Mouse (Mus musculus) spleen, postnatal 10 days (tissue): Measurements from ENCODE around the gene Phlpp1.

Experiments used
- DNase-seq, 2 experiments: peaks; one replicate each; pipeline ENCODE4 v3.0.0; 2021 to 2022; ENCODE audit warnings: low spot score in 2 of 2

The Phlpp1 gene

GRCm38 (mm10) chr1:106171241-106172220 is at the start of gene Phlpp1:
Gene Phlpp1 (plus strand): TSS chr1:106171752.
- DNase-seq, result peak; percentile 97 to 100

- DNase-seq, result no peak
Measured at GRCm38 (mm10) chr1:106126601-106127000, 45.0 kb upstream of the Phlpp1 start.

GRCm38 (mm10) chr1:106131697-106132349 is 39.7 kb upstream of the Phlpp1 start:
- DNase-seq, result no peak

GRCm38 (mm10) chr1:106132350-106132700 is 39.2 kb upstream of the Phlpp1 start:
- DNase-seq, result no peak

GRCm38 (mm10) chr1:106138691-106139090 is 32.9 kb upstream of the Phlpp1 start:
- DNase-seq, result no peak

GRCm38 (mm10) chr1:106139137-106139536 is 32.4 kb upstream of the Phlpp1 start:
- no peak for DNase-seq

- DNase-seq, result no peak
Measured at GRCm38 (mm10) chr1:106142010-106142409, 29.5 kb upstream of the Phlpp1 start.

- DNase-seq, result no peak
Measured at GRCm38 (mm10) chr1:106144534-106144933, 27.0 kb upstream of the Phlpp1 start.

- no peak for DNase-seq
Measured at GRCm38 (mm10) chr1:106145055-106145454, 26.5 kb upstream of the Phlpp1 start.

- DNase-seq, result no peak
Measured at GRCm38 (mm10) chr1:106145565-106146190, 25.9 kb upstream of the Phlpp1 start.

GRCm38 (mm10) chr1:106148386-106149380 is 22.9 kb upstream of the Phlpp1 start:
- DNase-seq, result no peak

- DNase-seq, result peak; percentile 16 to 63
Measured at GRCm38 (mm10) chr1:106151846-106152245, 19.7 kb upstream of the Phlpp1 start.

- DNase-seq, result no peak
Measured at GRCm38 (mm10) chr1:106152742-106153141, 18.8 kb upstream of the Phlpp1 start.

- DNase-seq, result no peak
Measured at GRCm38 (mm10) chr1:106154590-106154989, 17.0 kb upstream of the Phlpp1 start.

- DNase-seq, result no peak
Measured at GRCm38 (mm10) chr1:106155087-106155567, 16.4 kb upstream of the Phlpp1 start.

GRCm38 (mm10) chr1:106155702-106156101 is 15.8 kb upstream of the Phlpp1 start:
- no peak for DNase-seq

- no peak for DNase-seq
Measured at GRCm38 (mm10) chr1:106157961-106158515, 13.5 kb upstream of the Phlpp1 start.

- DNase-seq, result no peak
Measured at GRCm38 (mm10) chr1:106159667-106160066, 11.9 kb upstream of the Phlpp1 start.

- DNase-seq, result no peak
Measured at GRCm38 (mm10) chr1:106160916-106161315, 10.6 kb upstream of the Phlpp1 start.

- DNase-seq, result peak in 1 of 2 experiments; percentile 49
Measured at GRCm38 (mm10) chr1:106162581-106162980, 9.0 kb upstream of the Phlpp1 start.

- no peak for DNase-seq
Measured at GRCm38 (mm10) chr1:106163401-106163800, 8.2 kb upstream of the Phlpp1 start.
